Mouse (Mus musculus) cerebellum, adult 2 months (tissue): Measurements from ENCODE around the gene Nup98. TPM values are rescaled to one million over a fixed set of nuclear protein-coding genes. Genes with fewer than 3 reads are reported as not detected.
A peak's percentile ranks its signal among the peaks of the same experiment; 100 is the strongest.

ENCODE experiments used
- DNase-seq, 2 experiments: peaks; one replicate each; pipeline ENCODE4 v3.0.0; 2021
- H3K27ac ChIP-seq: fragments of 200-500 bp; 2 replicates; pipeline ENCODE4 v1.5.1; 2012; ENCODE audit warnings: low read length, control low read depth, inconsistent platforms; ENCODE audit not compliant: insufficient read depth
- H3K27me3 ChIP-seq: fragments of 200-500 bp; 2 replicates; pipeline ENCODE4 v1.6.1; 2012; ENCODE audit warnings: inconsistent platforms, mild to moderate bottlenecking, low read length, moderate library complexity; ENCODE audit not compliant: control insufficient read depth, insufficient read depth
- H3K4me1 ChIP-seq: fragments of 200-500 bp; 2 replicates; pipeline ENCODE4 v1.6.1; 2011; ENCODE audit warnings: low read length; ENCODE audit not compliant: control insufficient read depth, insufficient read depth
- H3K4me3 ChIP-seq: fragments of 200-500 bp; replicated peaks from 2 replicates; pipeline ENCODE3; 2011; ENCODE audit warnings: mild to moderate bottlenecking, low read depth, low read length, control low read depth; ENCODE audit not compliant: insufficient read depth
- CTCF ChIP-seq: fragments of 200-500 bp; IDR thresholded peaks from 2 replicates; pipeline ENCODE4 v1.5.1; 2011; ENCODE audit warnings: low read depth, mild to moderate bottlenecking, control low read depth, low read length, moderate library complexity, borderline replicate concordance; ENCODE audit not compliant: insufficient read depth
- POLR2A ChIP-seq: fragments of 200-500 bp; IDR thresholded peaks from 2 replicates; pipeline ENCODE4 v1.6.1; 2011; ENCODE audit warnings: low read length, control low read depth, borderline replicate concordance; ENCODE audit not compliant: insufficient read depth
- WGBS: fragments of 180-500 bp; shearing (Covaris S2); methylation state at CpG from one replicate; pipeline ENCODE4 v1.1.7; 2018; 5-methylcytosine and 5-hydroxymethylcytosine counted together
- polyA plus RNA-seq: library from polyadenylated mRNA; depleted of rRNA; stranded (reverse); fragments of >200 nt; gene quantifications from 2 replicates; pipeline ENCODE4 v1.2.3, GENCODE M21; 2012

Gene Nup98
- polyA plus RNA-seq, 1 experiment = 19.0 TPM

DNA sequence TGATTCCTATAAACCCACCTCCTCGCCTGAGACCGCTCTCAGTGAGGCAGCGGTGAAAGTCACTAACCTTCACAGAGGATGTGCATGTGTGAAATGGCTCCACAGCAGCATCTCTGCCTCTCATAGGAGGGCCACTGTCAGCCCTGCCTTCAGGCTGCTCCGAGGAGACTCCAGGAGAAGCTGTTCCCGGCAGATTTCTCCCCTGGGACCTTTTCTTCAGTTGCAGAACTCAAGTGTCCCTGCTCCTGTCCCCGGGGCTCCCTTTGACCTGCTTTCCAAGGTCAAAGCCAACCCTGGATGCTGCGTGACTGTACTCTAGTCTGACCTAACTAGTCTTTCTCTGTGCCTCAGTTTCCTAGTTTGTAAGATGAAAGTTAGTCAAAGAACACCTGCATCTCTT lies 100.8 kb downstream of the Nup98 start, which contains the start of gene Art5:
Gene Art5 (minus strand): TSS at position 319 of the 400 bp plus-strand sequence.
- Histone ChIP-seq H3K27me3 (no peaks in the 10 kb centered on the region), H3K27ac (no peak within 1 kb of the TSS), H3K4me3 (no peak within 1 kb of the TSS), H3K4me1 (peaks cover 4% of the 10 kb centered on the region)
- no peak for TF ChIP-seq CTCF
- TF ChIP-seq POLR2A = no peak
- DNase-seq = no peak
- 79% methylated on average over 7 of the region's 7 CpGs for WGBS

DNA sequence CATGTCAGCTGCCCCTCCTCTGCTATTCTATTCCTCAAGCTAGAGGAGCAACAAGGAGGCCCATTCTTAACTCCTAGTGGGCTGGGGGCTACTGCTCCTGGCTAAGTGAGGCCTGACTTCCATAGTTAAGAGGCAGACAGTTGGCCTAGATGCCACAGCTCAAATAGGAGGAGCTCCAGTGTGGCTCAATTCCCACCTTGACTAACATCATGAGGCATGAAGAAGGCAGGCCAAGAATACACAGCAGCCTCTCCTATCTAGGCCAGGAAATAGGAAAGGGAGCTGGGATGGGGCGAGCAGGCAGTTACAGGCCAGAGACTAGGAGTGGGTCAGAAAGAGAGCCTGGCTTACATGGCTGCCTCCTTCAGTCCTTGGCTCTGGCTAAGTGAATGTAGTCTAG lies 101.8 kb downstream of the Nup98 start:
- Histone ChIP-seq H3K4me1 (peaks cover 4% of the 10 kb centered on the region), H3K27me3 (no peaks in the 10 kb centered on the region), H3K27ac (no peak overlapping the region), H3K4me3 (no peak overlapping the region)
- WGBS = 54% methylated on average over 1 of the region's 1 CpGs
- DNase-seq = no peak
- TF ChIP-seq CTCF (no peak), POLR2A (no peak)

- DNase-seq = peak in 1 of 2 experiments; percentile 18
- Histone ChIP-seq H3K4me3 (peak overlapping the region; percentile 3), H3K27me3 (no peaks in the 10 kb centered on the region), H3K27ac (no peak overlapping the region), H3K4me1 (peaks cover 4% of the 10 kb centered on the region)
- WGBS = 17% methylated on average over 23 of the region's 23 CpGs
- TF ChIP-seq CTCF (no peak), POLR2A (no peak)
These were observed 103.3 kb downstream of the Nup98 start for GRCm38 (mm10) chr7:102106700-102107141.

DNA sequence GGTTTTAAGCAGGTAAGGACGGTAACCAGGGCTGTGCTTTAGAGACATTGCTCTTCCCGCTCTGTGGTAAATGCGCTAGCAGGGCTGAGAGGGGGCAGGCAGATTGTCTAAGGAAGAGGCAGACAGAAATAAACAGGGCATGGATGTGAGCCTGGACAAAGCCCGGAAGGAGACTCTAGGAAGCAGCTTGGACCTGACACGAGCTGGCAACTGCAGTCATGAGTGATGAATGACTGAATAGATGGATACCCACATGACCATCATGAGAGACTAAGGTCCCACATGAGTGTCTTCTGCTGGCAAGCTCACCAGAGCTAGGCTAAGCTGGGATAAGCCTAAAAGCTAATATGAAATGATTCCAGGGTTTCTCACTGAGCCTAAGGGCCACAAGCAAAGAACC lies 105.8 kb downstream of the Nup98 start:
- DNase-seq = peak; percentile 36 to 63
- 24% methylated on average over 5 of the region's 5 CpGs for WGBS

DNA sequence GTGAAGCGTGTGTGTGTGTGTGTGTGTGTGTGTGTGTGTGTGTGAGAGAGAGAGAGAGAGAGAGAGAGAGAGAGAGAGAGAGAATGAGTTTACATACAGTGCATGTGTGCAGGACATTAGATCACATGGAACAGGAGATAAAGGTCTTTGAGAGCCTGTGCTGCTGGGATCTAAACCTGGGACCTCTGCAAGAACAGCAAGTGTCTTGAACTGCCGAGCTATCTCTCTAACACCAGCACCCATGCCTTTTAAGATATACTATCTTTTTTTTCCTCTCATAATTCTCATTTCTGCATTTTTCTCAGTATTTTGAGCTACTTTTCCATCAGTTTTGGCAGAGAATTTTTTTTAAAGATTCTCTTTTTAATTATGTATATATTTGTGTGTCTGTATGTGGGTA lies 106.4 kb downstream of the Nup98 start:
- Histone ChIP-seq H3K4me3 (no peak overlapping the region), H3K27me3 (no peaks in the 10 kb centered on the region), H3K27ac (no peak overlapping the region), H3K4me1 (peaks cover 4% of the 10 kb centered on the region)
- TF ChIP-seq CTCF = no peak
- TF ChIP-seq POLR2A = no peak
- 92% methylated on average over 2 of the region's 2 CpGs for WGBS
- no peak for DNase-seq

More for the DNA sequence above, 105.8 kb downstream of the Nup98 start:
- TF ChIP-seq POLR2A (no peak), CTCF (no peak)
- Histone ChIP-seq H3K27ac (no peak overlapping the region), H3K27me3 (no peaks in the 10 kb centered on the region), H3K4me1 (peaks cover 4% of the 10 kb centered on the region), H3K4me3 (no peak overlapping the region)

- WGBS = 69% methylated on average over 6 of the region's 6 CpGs
- no peak for TF ChIP-seq CTCF
- no peak for TF ChIP-seq POLR2A
- no peak for DNase-seq
- Histone ChIP-seq H3K4me1 (peaks cover 4% of the 10 kb centered on the region), H3K4me3 (no peak overlapping the region), H3K27me3 (no peaks in the 10 kb centered on the region), H3K27ac (no peak overlapping the region)
These were observed 107.3 kb downstream of the Nup98 start for GRCm38 (mm10) chr7:102102696-102103095.

DNA sequence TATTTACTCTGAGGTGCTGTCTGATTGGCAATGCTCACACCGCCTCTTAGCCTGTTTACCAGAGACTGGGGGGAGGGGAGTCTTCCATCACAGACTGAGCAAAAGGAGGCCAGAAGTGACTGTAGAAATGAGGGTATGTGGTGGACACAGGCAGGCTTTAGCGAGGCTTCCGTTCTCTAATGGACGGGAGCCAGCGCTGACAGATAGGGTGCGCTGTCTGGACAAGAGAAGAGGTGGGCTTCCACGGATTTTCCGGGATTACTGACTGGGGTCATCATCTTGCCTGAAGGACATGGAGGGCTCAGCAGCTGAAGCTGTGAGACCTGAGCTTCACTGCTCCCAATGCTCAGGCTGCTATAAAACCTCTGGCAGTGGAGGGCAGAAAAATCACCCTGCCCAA lies 107.7 kb downstream of the Nup98 start:
- no peak overlapping the region for H3K4me3 ChIP-seq
- 59% methylated on average over 8 of the region's 8 CpGs for WGBS

GRCm38 (mm10) chr7:102101487-102101886 lies 108.5 kb downstream of the Nup98 start, which contains the start of gene Art1:
Art1 (plus strand) TSS chr7:102101743.
- Histone ChIP-seq H3K4me1 (no peaks in the 10 kb centered on the region), H3K27ac (no peak within 1 kb of the TSS), H3K4me3 (no peak within 1 kb of the TSS), H3K27me3 (no peaks in the 10 kb centered on the region)
- WGBS = 73% methylated on average over 5 of the region's 5 CpGs
- no peak for TF ChIP-seq CTCF
- TF ChIP-seq POLR2A = no peak
- no peak for DNase-seq

More for the DNA sequence above, 107.7 kb downstream of the Nup98 start:
- Histone ChIP-seq H3K27me3 (no peaks in the 10 kb centered on the region), H3K4me1 (peaks cover 3% of the 10 kb centered on the region), H3K27ac (no peak overlapping the region)
- TF ChIP-seq POLR2A (no peak), CTCF (no peak)
- DNase-seq = no peak
